Mouse (Mus musculus): ENCODE measurements around the gene Upk3b. TPM values are rescaled to one million over a fixed set of nuclear protein-coding genes. Genes with fewer than 3 reads are reported as not detected.

The Upk3b gene
- 0.05 TPM in 1 of 2 replicates, not detected in the other for polyA plus RNA-seq (2015; fragmentation: Nextera tagmentation; extraction: Ambion mirVana)

- Histone ChIP-seq H3K27ac (ENCODE audit: low read length) (no peak within 1 kb of the TSS), H3K4me3 (ENCODE audit: low read depth, low read length) (no peak within 1 kb of the TSS), H3K27me3 (ENCODE audit: control insufficient read depth, insufficient read depth, low read depth, low read length) (no peaks in the 10 kb centered on the region), H3K9ac (ENCODE audit: low read depth, low read length) (no peak within 1 kb of the TSS), H3K4me1 (ENCODE audit: control insufficient read depth, insufficient read depth, low read length) (no peaks in the 10 kb centered on the region), H3K9me3 (replicated peaks; ENCODE audit: control insufficient read depth, low read length, poor library complexity, severe bottlenecking) (no peaks in the 10 kb centered on the region), H3K36me3 (ENCODE audit: control insufficient read depth, insufficient read depth, low read length) (no peaks in the 10 kb centered on the region), H3K4me2 (ENCODE audit: low read length) (no peak within 1 kb of the TSS)
- WGBS: 87% methylated on average over 17 of the region's 17 CpGs
- no peak for ATAC-seq
Observed at GRCm38 (mm10) chr5:136038258-136039214, at the start of gene Upk3b. Gene Upk3b, plus strand, starts transcription at chr5:136038496.

- no peak overlapping the region for H3K9ac ChIP-seq (ENCODE audit: low read depth, low read length)
- H3K27ac ChIP-seq (ENCODE audit: low read length): no peak overlapping the region
- H3K4me3 ChIP-seq (ENCODE audit: low read depth, low read length): no peak overlapping the region
- no peak overlapping the region for H3K4me2 ChIP-seq (ENCODE audit: low read length)
- H3K9me3 ChIP-seq (replicated peaks; ENCODE audit: control insufficient read depth, low read length, poor library complexity, severe bottlenecking): no peaks in the 10 kb centered on the region
- no peaks in the 10 kb centered on the region for H3K27me3 ChIP-seq (ENCODE audit: control insufficient read depth, insufficient read depth, low read depth, low read length)
- H3K36me3 ChIP-seq (ENCODE audit: control insufficient read depth, insufficient read depth, low read length): no peaks in the 10 kb centered on the region
- 67% methylated on average over 5 of the region's 5 CpGs for WGBS
- H3K4me1 ChIP-seq (ENCODE audit: control insufficient read depth, insufficient read depth, low read length): peaks cover 3% of the 10 kb centered on the region
- ATAC-seq: no peak
Observed at GRCm38 (mm10) chr5:135990601-135991000, 47.7 kb upstream of the Upk3b start.

- H3K4me1 ChIP-seq (ENCODE audit: control insufficient read depth, insufficient read depth, low read length): peaks cover 11% of the 10 kb centered on the region
- H3K27ac ChIP-seq (ENCODE audit: low read length): no peak overlapping the region
- no peaks in the 10 kb centered on the region for H3K9me3 ChIP-seq (replicated peaks; ENCODE audit: control insufficient read depth, low read length, poor library complexity, severe bottlenecking)
- H3K4me3 ChIP-seq (ENCODE audit: low read depth, low read length): no peak overlapping the region
- H3K27me3 ChIP-seq (ENCODE audit: control insufficient read depth, insufficient read depth, low read depth, low read length): no peaks in the 10 kb centered on the region
- H3K9ac ChIP-seq (ENCODE audit: low read depth, low read length): no peak overlapping the region
- ATAC-seq: no peak
- no peaks in the 10 kb centered on the region; the same call in 1 of the 2 replicates for H3K36me3 ChIP-seq (ENCODE audit: control insufficient read depth, insufficient read depth, low read length)
- 66% methylated on average over 5 of the region's 5 CpGs for WGBS
- H3K4me2 ChIP-seq (ENCODE audit: low read length): no peak overlapping the region
Observed at GRCm38 (mm10) chr5:135993381-135993965, 44.8 kb upstream of the Upk3b start.

GRCm38 (mm10) chr5:135994335-135994724, 44.0 kb upstream of the Upk3b start:
- Histone ChIP-seq H3K9me3 (replicated peaks; ENCODE audit: control insufficient read depth, low read length, poor library complexity, severe bottlenecking) (no peaks in the 10 kb centered on the region), H3K27me3 (ENCODE audit: control insufficient read depth, insufficient read depth, low read depth, low read length) (no peaks in the 10 kb centered on the region), H3K4me1 (ENCODE audit: control insufficient read depth, insufficient read depth, low read length) (peaks cover 11% of the 10 kb centered on the region), H3K4me3 (ENCODE audit: low read depth, low read length) (no peak overlapping the region), H3K36me3 (ENCODE audit: control insufficient read depth, insufficient read depth, low read length) (peaks cover 5% of the 10 kb centered on the region; the same call in 1 of the 2 replicates), H3K4me2 (ENCODE audit: low read length) (no peak overlapping the region), H3K9ac (ENCODE audit: low read depth, low read length) (no peak overlapping the region), H3K27ac (ENCODE audit: low read length) (no peak overlapping the region)
- 64% methylated on average over 8 of the region's 8 CpGs for WGBS
- peak; percentile 41 for ATAC-seq

GRCm38 (mm10) chr5:135994725-135995687, 43.3 kb upstream of the Upk3b start, which contains the start of gene Dtx2:
Gene Dtx2, plus strand, starts transcription at chr5:135994800.
- no peaks in the 10 kb centered on the region for H3K9me3 ChIP-seq (replicated peaks; ENCODE audit: control insufficient read depth, low read length, poor library complexity, severe bottlenecking)
- peak; percentile 94 for ATAC-seq
- WGBS: 1% methylated on average over 44 of the region's 47 CpGs
- peak within 1 kb of the TSS; percentile 80 for H3K4me3 ChIP-seq (ENCODE audit: low read depth, low read length)
- peak within 1 kb of the TSS; percentile 74 for H3K4me2 ChIP-seq (ENCODE audit: low read length)
- peak within 1 kb of the TSS; percentile 81 for H3K9ac ChIP-seq (ENCODE audit: low read depth, low read length)
- peaks cover 5% of the 10 kb centered on the region; the same call in 1 of the 2 replicates for H3K36me3 ChIP-seq (ENCODE audit: control insufficient read depth, insufficient read depth, low read length)
- peak within 1 kb of the TSS; percentile 86 for H3K27ac ChIP-seq (ENCODE audit: low read length)
- no peaks in the 10 kb centered on the region for H3K27me3 ChIP-seq (ENCODE audit: control insufficient read depth, insufficient read depth, low read depth, low read length)
- H3K4me1 ChIP-seq (ENCODE audit: control insufficient read depth, insufficient read depth, low read length): peaks cover 11% of the 10 kb centered on the region

GRCm38 (mm10) chr5:135996162-135996561, 42.1 kb upstream of the Upk3b start:
- Histone ChIP-seq H3K4me3 (ENCODE audit: low read depth, low read length) (no peak overlapping the region), H3K4me1 (ENCODE audit: control insufficient read depth, insufficient read depth, low read length) (peaks cover 11% of the 10 kb centered on the region), H3K9me3 (replicated peaks; ENCODE audit: control insufficient read depth, low read length, poor library complexity, severe bottlenecking) (no peaks in the 10 kb centered on the region), H3K27ac (ENCODE audit: low read length) (no peak overlapping the region), H3K27me3 (ENCODE audit: control insufficient read depth, insufficient read depth, low read depth, low read length) (no peaks in the 10 kb centered on the region), H3K9ac (ENCODE audit: low read depth, low read length) (no peak overlapping the region), H3K36me3 (ENCODE audit: control insufficient read depth, insufficient read depth, low read length) (peaks cover 5% of the 10 kb centered on the region; the same call in 1 of the 2 replicates), H3K4me2 (ENCODE audit: low read length) (no peak overlapping the region; the same call in 1 of the 2 replicates)
- WGBS: 90% methylated on average over 8 of the region's 8 CpGs
- no peak for ATAC-seq

GRCm38 (mm10) chr5:136001222-136001621, 37.1 kb upstream of the Upk3b start:
- ATAC-seq: no peak

GRCm38 (mm10) chr5:136002325-136002724, 36.0 kb upstream of the Upk3b start:
- Histone ChIP-seq H3K9ac (ENCODE audit: low read depth, low read length) (no peak overlapping the region), H3K4me2 (ENCODE audit: low read length) (no peak overlapping the region), H3K27me3 (ENCODE audit: control insufficient read depth, insufficient read depth, low read depth, low read length) (no peaks in the 10 kb centered on the region), H3K4me1 (ENCODE audit: control insufficient read depth, insufficient read depth, low read length) (no peaks in the 10 kb centered on the region), H3K9me3 (replicated peaks; ENCODE audit: control insufficient read depth, low read length, poor library complexity, severe bottlenecking) (no peaks in the 10 kb centered on the region), H3K4me3 (ENCODE audit: low read depth, low read length) (no peak overlapping the region), H3K27ac (ENCODE audit: low read length) (no peak overlapping the region), H3K36me3 (ENCODE audit: control insufficient read depth, insufficient read depth, low read length) (peaks cover 5% of the 10 kb centered on the region; the same call in 1 of the 2 replicates)
- ATAC-seq: no peak
- WGBS: 79% methylated on average over 2 of the region's 2 CpGs

More at GRCm38 (mm10) chr5:136001222-136001621, 37.1 kb upstream of the Upk3b start:
- Histone ChIP-seq H3K4me2 (ENCODE audit: low read length) (no peak overlapping the region), H3K4me3 (ENCODE audit: low read depth, low read length) (no peak overlapping the region), H3K9ac (ENCODE audit: low read depth, low read length) (no peak overlapping the region), H3K9me3 (replicated peaks; ENCODE audit: control insufficient read depth, low read length, poor library complexity, severe bottlenecking) (no peaks in the 10 kb centered on the region), H3K27me3 (ENCODE audit: control insufficient read depth, insufficient read depth, low read depth, low read length) (no peaks in the 10 kb centered on the region), H3K36me3 (ENCODE audit: control insufficient read depth, insufficient read depth, low read length) (peaks cover 5% of the 10 kb centered on the region; the same call in 1 of the 2 replicates), H3K4me1 (ENCODE audit: control insufficient read depth, insufficient read depth, low read length) (peaks cover 1% of the 10 kb centered on the region; the same call in 1 of the 2 replicates), H3K27ac (ENCODE audit: low read length) (no peak overlapping the region)
- WGBS: 97% methylated on average over 6 of the region's 6 CpGs
